9 mouse cellular contexts compared by ENCODE assay signal in genomic region chr14:47474571-47475254, GRCm38 (mm10). TPM values are rescaled to one million over a fixed set of nuclear protein-coding genes. Genes with fewer than 3 reads are reported as not detected.
DNase-seq lines count a peak whose midpoint lies in the region; ATAC-seq and TF ChIP-seq lines count a peak whose summit lies in the region.
"Had no signal": no experiment of that assay in that cellular context is flagged by ENCODE, and none has a peak within 500 bp of the region (broad histone marks: within the 10 kb centered on the region; RNA-seq: fewer than 3 reads in every experiment).

No protein-coding gene starts in this region.

- H3K9ac ChIP-seq in stomach, embryonic 16.5 days (ENCODE audit: low read length) = no peak overlapping the region

- peaks cover 3% of the 10 kb centered on the region for H3K36me3 ChIP-seq in testis, adult 2 months (ENCODE audit: control insufficient read depth, insufficient read depth, low read length)
- H3K36me3 ChIP-seq in stomach, embryonic 16.5 days (ENCODE audit: control insufficient read depth, insufficient read depth, low read length) = no peaks in the 10 kb centered on the region

- H3K4me2 ChIP-seq in stomach, embryonic 16.5 days (ENCODE audit: low read depth, low read length) = peak overlapping the region; percentile 68

- TF ChIP-seq CTCF in testis, adult 2 months (IDR thresholded peaks at IDR 0.05; ENCODE audit: control insufficient read depth, insufficient read depth, insufficient replicate concordance, low read depth, low read length) = no peak

- intact Hi-C loops in gastrocnemius, postnatal 36 days (cut with DNase I) = no loop called here
- intact Hi-C loops in left cerebral cortex, postnatal 14 days (cut with DNase I) = loop anchor here (5.0 kb wide), 1 partner anchor 38 kb away; no protein-coding TSS in a partner anchor

- TF ChIP-seq POLR2A in testis, adult 2 months (IDR thresholded peaks at IDR 0.05; ENCODE audit: control insufficient read depth, low read depth, low read length) = no peak

- peak overlapping the region; percentile 86 for H3K4me3 ChIP-seq in testis, adult 2 months (ENCODE audit: control insufficient read depth, low read depth, low read length)
- no peak overlapping the region for H3K4me3 ChIP-seq in stomach, embryonic 16.5 days (replicated peaks; ENCODE audit: low read length)

- no peaks in the 10 kb centered on the region for H3K9me3 ChIP-seq in stomach, embryonic 16.5 days (replicated peaks; ENCODE audit: control insufficient read depth, low read length)
- H3K9me3 ChIP-seq: G1E had no signal

- ATAC-seq in stomach, embryonic 16.5 days (ENCODE audit: insufficient read depth, low FRiP score) = no peak
- ATAC-seq in activated CD4-positive, CD25-positive, alpha-beta regulatory T cell, adult 4 months = no peak

- peaks cover 13% of the 10 kb centered on the region for H3K4me1 ChIP-seq in testis, adult 2 months (ENCODE audit: control insufficient read depth, insufficient read depth, low read length)
- peaks cover 10% of the 10 kb centered on the region for H3K4me1 ChIP-seq in stomach, embryonic 16.5 days (ENCODE audit: control insufficient read depth, insufficient read depth, low read length)

- DNase-seq in gastrocnemius, adult 18-20 months (ENCODE audit: low spot score) = peak; percentile 9
- DNase-seq in gastrocnemius, postnatal 36 days = no peak
- no peak for DNase-seq in testis, postnatal 14 days (ENCODE audit: low spot score)
- peak; percentile 44 to 63 for DNase-seq in left cerebral cortex, postnatal 14 days (ENCODE audit: low spot score in 2 of 2)
- DNase-seq in kidney, postnatal 36 days = no peak

- 73% methylated on average over 8 of the region's 8 CpGs for WGBS in stomach, embryonic 16.5 days

- H3K27ac ChIP-seq in testis, adult 2 months (ENCODE audit: control insufficient read depth, insufficient read depth, low read depth, low read length) = peak overlapping the region; percentile 63
- H3K27ac ChIP-seq in stomach, embryonic 16.5 days (ENCODE audit: low read length) = peak overlapping the region; percentile 59; the same call in 1 of the 2 replicates

- no peaks in the 10 kb centered on the region for H3K27me3 ChIP-seq in testis, adult 2 months (ENCODE audit: control insufficient read depth, insufficient read depth, low read length)
- no peaks in the 10 kb centered on the region for H3K27me3 ChIP-seq in stomach, embryonic 16.5 days (ENCODE audit: control insufficient read depth, insufficient read depth, low read length)

RNA-seq across cellular contexts. Expression of gene Fbxo34, which starts 24.5 kb away (rescaled TPM):
- total RNA-seq in gastrocnemius, adult 18-20 months (2021) = 10 to 100 TPM; 11.2 to 12.6 TPM
- 10 to 100 TPM in 1 of 2 experiments, 1 to 10 TPM in 1; 9.1 to 11.0 TPM for total RNA-seq in gastrocnemius, postnatal 36 days (2021)
- polyA plus RNA-seq in testis, adult 2 months (2012; rRNA removed) = 51.5 and 52.5 TPM in 2 replicates
- 10 to 100 TPM; 88.7 to 90.9 TPM for total RNA-seq in left cerebral cortex, postnatal 14 days (2021)
- 20.4 and 23.1 TPM in 2 replicates for polyA plus RNA-seq in stomach, embryonic 16.5 days (2015; fragmentation: Nextera tagmentation; extraction: Ambion mirVana)
- 10 to 100 TPM in 1 of 2 experiments, 1 to 10 TPM in 1; 8.5 to 10.4 TPM for polyA plus RNA-seq in activated CD4-positive, CD25-positive, alpha-beta regulatory T cell, adult 4 months (2017; shearing (Covaris generic))

RNA-seq across cellular contexts. Expression of gene Dlgap5, which starts 56.5 kb away (rescaled TPM):
- not detected for total RNA-seq in gastrocnemius, adult 18-20 months (2021)
- under 1 TPM; 0.49 to 0.56 TPM for total RNA-seq in gastrocnemius, postnatal 36 days (2021)
- polyA plus RNA-seq in testis, adult 2 months (2012; rRNA removed) = 5.3 and 5.9 TPM in 2 replicates
- total RNA-seq in left cerebral cortex, postnatal 14 days (2021) = 1 to 10 TPM in 1 of 2 experiments, under 1 TPM in 1; 0.85 to 1.2 TPM
- 30.7 and 37.0 TPM in 2 replicates for polyA plus RNA-seq in stomach, embryonic 16.5 days (2015; fragmentation: Nextera tagmentation; extraction: Ambion mirVana)
- 10 to 100 TPM; 14.7 to 15.5 TPM for polyA plus RNA-seq in activated CD4-positive, CD25-positive, alpha-beta regulatory T cell, adult 4 months (2017; shearing (Covaris generic))

Comparison
In these comparisons a context has a peak if more than half of its experiments do, and no peak if none do; other contexts are left out.
1. DNase-seq: peak in gastrocnemius, adult 18-20 months (single experiment) and left cerebral cortex, postnatal 14 days (2 of 2); none in gastrocnemius, postnatal 36 days (0 of 2), testis, postnatal 14 days (single experiment) and kidney, postnatal 36 days (0 of 2).
2. RNA of gene Fbxo34, which starts 24.5 kb away (total RNA-seq): 88.7 to 90.9 TPM in left cerebral cortex, postnatal 14 days; 11.2 to 12.6 TPM in gastrocnemius, adult 18-20 months and 9.1 to 11.0 TPM in gastrocnemius, postnatal 36 days; every median in the first group is over 4 times any median in the second.